Mouse (Mus musculus): Measurements from ENCODE around the gene Sec31a. TPM values are rescaled to one million over a fixed set of nuclear protein-coding genes. Genes with fewer than 3 reads are reported as not detected.

The Sec31a gene
- polyA plus RNA-seq, 1 experiment from 2014 or later = 158 TPM

DNA sequence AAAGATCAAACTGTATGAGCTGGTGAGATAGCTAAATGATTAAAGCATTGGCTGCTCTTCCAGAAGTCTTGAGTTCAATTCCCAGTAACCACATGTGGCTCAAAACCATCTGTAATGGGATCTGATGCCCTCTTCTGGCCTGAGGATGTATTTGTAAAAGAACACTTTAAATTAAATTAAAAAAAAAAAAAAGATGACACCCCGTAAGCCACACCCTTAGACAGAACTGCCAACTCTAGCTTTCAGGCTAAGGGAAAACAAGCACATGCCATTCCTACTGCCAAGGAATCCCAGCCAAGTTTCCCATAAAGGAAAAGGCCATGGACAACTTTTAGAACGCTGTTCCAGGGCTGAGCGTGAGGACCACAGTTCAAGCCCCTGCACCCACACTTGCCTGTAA is 22.4 kb downstream of the Sec31a start:
- 88% methylated on average over 3 of the region's 3 CpGs for whole genome bisulfite sequencing
- no peak overlapping the region for H3K4me2 ChIP-seq
- ATAC-seq (ENCODE audit: insufficient read depth, low FRiP score, low read depth) = no peak

GRCm38 (mm10) chr5:100392436-100392955 is 23.5 kb downstream of the Sec31a start:
- ATAC-seq (ENCODE audit: insufficient read depth, low FRiP score, low read depth) = no peak
- Histone ChIP-seq H3K9ac (no peak overlapping the region), H3K9me3 (no peaks in the 10 kb centered on the region), H3K27ac (no peak overlapping the region), H3K4me2 (no peak overlapping the region), H3K4me3 (replicated peaks) (no peak overlapping the region), H3K27me3 (replicated peaks) (no peaks in the 10 kb centered on the region), H3K36me3 (peaks cover 58% of the 10 kb centered on the region), H3K4me1 (no peaks in the 10 kb centered on the region)
- 91% methylated on average over 20 of the region's 20 CpGs for WGBS

More for the DNA sequence above, 22.4 kb downstream of the Sec31a start:
- no peaks in the 10 kb centered on the region for H3K4me1 ChIP-seq
- H3K27ac ChIP-seq = no peak overlapping the region
- H3K36me3 ChIP-seq = peaks cover 62% of the 10 kb centered on the region
- no peaks in the 10 kb centered on the region for H3K27me3 ChIP-seq (replicated peaks)
- no peak overlapping the region for H3K4me3 ChIP-seq (replicated peaks)
- no peak overlapping the region for H3K9ac ChIP-seq
- no peaks in the 10 kb centered on the region for H3K9me3 ChIP-seq

GRCm38 (mm10) chr5:100383782-100384510 is 32.1 kb downstream of the Sec31a start:
- WGBS = 90% methylated on average over 18 of the region's 18 CpGs
- ATAC-seq (ENCODE audit: insufficient read depth, low FRiP score, low read depth) = no peak

GRCm38 (mm10) chr5:100381094-100381493 is 34.9 kb downstream of the Sec31a start:
- Histone ChIP-seq H3K36me3 (peaks cover 76% of the 10 kb centered on the region), H3K27ac (no peak overlapping the region), H3K4me1 (no peaks in the 10 kb centered on the region), H3K9me3 (no peaks in the 10 kb centered on the region), H3K27me3 (replicated peaks) (no peaks in the 10 kb centered on the region), H3K4me3 (replicated peaks) (no peak overlapping the region), H3K4me2 (no peak overlapping the region), H3K9ac (no peak overlapping the region)
- ATAC-seq (ENCODE audit: insufficient read depth, low FRiP score, low read depth) = no peak
- 93% methylated on average over 7 of the region's 7 CpGs for WGBS

More at GRCm38 (mm10) chr5:100383782-100384510, 32.1 kb downstream of the Sec31a start:
- Histone ChIP-seq H3K27ac (no peak overlapping the region), H3K27me3 (replicated peaks) (no peaks in the 10 kb centered on the region), H3K4me3 (replicated peaks) (no peak overlapping the region), H3K9me3 (no peaks in the 10 kb centered on the region), H3K4me2 (no peak overlapping the region), H3K4me1 (no peaks in the 10 kb centered on the region), H3K9ac (no peak overlapping the region), H3K36me3 (peaks cover 61% of the 10 kb centered on the region)

- no peaks in the 10 kb centered on the region for H3K9me3 ChIP-seq
- no peaks in the 10 kb centered on the region for H3K27me3 ChIP-seq (replicated peaks)
- H3K27ac ChIP-seq = no peak overlapping the region
- no peaks in the 10 kb centered on the region for H3K4me1 ChIP-seq
- WGBS = 90% methylated on average over 5 of the region's 5 CpGs
- no peak overlapping the region for H3K4me2 ChIP-seq
- H3K9ac ChIP-seq = no peak overlapping the region
- ATAC-seq (ENCODE audit: insufficient read depth, low FRiP score, low read depth) = peak; percentile 60; the same call in 1 of the 2 replicates
- H3K4me3 ChIP-seq (replicated peaks) = no peak overlapping the region
- H3K36me3 ChIP-seq = peaks cover 71% of the 10 kb centered on the region
Measured at GRCm38 (mm10) chr5:100380277-100380676, 35.8 kb downstream of the Sec31a start.

DNA sequence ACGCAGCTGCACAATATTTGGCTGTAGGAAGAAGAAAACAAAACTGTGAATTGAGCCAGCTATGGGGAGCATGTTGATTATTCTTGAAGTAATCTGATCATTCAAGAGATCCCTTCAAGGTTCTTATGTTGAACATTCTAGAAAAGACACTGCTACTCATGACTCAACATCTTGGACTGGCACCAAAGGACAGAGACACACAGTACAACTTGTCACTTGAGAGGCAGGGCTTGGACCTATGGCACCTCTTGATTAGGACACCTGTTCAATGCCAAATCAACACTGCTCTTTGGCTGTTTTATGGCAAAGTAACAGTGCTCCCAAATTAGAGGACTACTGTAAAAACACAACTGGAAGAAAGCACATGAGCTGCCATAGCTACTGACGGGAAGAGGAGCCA is 37.1 kb downstream of the Sec31a start:
- WGBS = 90% methylated on average over 2 of the region's 2 CpGs

DNA sequence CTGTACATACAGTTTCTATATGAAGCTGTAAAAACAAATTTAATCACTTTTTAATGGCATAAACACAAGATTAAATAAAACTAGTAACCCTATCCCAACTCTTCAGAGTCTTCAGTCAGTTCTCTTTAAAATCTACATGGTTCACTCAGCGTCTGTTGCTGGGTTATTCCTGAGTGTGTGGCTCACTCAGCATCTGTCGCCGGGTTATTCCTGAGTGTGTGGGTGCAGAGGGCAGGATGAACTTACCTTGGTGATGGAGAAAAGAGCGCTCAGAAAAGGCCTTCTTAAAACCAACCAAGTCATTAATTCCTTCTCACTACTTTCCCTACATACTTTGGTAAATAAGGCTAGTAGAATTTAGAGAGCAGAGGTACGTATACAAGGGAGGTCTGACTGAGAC is 37.8 kb downstream of the Sec31a start:
- Histone ChIP-seq H3K36me3 (peaks cover 73% of the 10 kb centered on the region), H3K4me2 (no peak overlapping the region)

More for the DNA sequence above, 37.1 kb downstream of the Sec31a start:
- H3K27me3 ChIP-seq (replicated peaks) = no peaks in the 10 kb centered on the region
- no peak for ATAC-seq (ENCODE audit: insufficient read depth, low FRiP score, low read depth)
- H3K9me3 ChIP-seq = no peaks in the 10 kb centered on the region
- no peak overlapping the region for H3K4me2 ChIP-seq
- H3K36me3 ChIP-seq = peaks cover 73% of the 10 kb centered on the region
- H3K27ac ChIP-seq = no peak overlapping the region
- no peaks in the 10 kb centered on the region for H3K4me1 ChIP-seq
- no peak overlapping the region for H3K4me3 ChIP-seq (replicated peaks)
- no peak overlapping the region for H3K9ac ChIP-seq

GRCm38 (mm10) chr5:100377376-100377775 is 38.7 kb downstream of the Sec31a start:
- Histone ChIP-seq H3K36me3 (peaks cover 73% of the 10 kb centered on the region), H3K4me1 (no peaks in the 10 kb centered on the region), H3K27ac (no peak overlapping the region), H3K9ac (no peak overlapping the region), H3K27me3 (replicated peaks) (no peaks in the 10 kb centered on the region), H3K9me3 (no peaks in the 10 kb centered on the region), H3K4me2 (no peak overlapping the region), H3K4me3 (replicated peaks) (no peak overlapping the region)
- no peak for ATAC-seq (ENCODE audit: insufficient read depth, low FRiP score, low read depth)
- WGBS = 73% methylated on average over 2 of the region's 2 CpGs

More for the DNA sequence above, 37.8 kb downstream of the Sec31a start:
- Histone ChIP-seq H3K9me3 (no peaks in the 10 kb centered on the region), H3K4me1 (no peaks in the 10 kb centered on the region), H3K4me3 (replicated peaks) (no peak overlapping the region), H3K27ac (no peak overlapping the region), H3K27me3 (replicated peaks) (no peaks in the 10 kb centered on the region), H3K9ac (no peak overlapping the region)
- WGBS = 93% methylated on average over 5 of the region's 5 CpGs
- no peak for ATAC-seq (ENCODE audit: insufficient read depth, low FRiP score, low read depth)

DNA sequence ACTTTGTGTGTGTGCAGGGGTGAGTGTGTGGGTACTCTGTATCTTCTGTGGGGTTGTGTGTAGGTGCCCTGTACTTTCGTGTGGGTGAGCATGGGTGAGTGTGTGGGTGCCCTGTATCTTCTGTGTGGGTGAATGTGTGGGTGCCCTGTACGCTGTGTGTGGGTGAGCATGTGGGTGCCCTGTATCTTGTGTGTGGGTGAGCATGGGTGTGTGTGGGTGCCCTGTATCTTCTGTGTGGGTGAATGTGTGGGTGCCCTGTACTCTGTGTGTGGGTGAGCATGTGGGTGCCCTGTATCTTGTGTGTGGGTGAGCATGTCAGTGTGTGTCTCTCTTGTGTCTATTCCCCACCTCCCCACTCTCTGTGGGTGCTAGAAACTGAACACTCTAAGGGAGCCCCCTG is 41.3 kb downstream of the Sec31a start:
- no peak overlapping the region for H3K4me3 ChIP-seq (replicated peaks)
- ATAC-seq (ENCODE audit: insufficient read depth, low FRiP score, low read depth) = no peak
- H3K4me2 ChIP-seq = no peak overlapping the region
- WGBS = 94% methylated on average over 2 of the region's 2 CpGs
- no peaks in the 10 kb centered on the region for H3K4me1 ChIP-seq
- peaks cover 58% of the 10 kb centered on the region for H3K36me3 ChIP-seq
- no peaks in the 10 kb centered on the region for H3K9me3 ChIP-seq
- no peaks in the 10 kb centered on the region for H3K27me3 ChIP-seq (replicated peaks)
- H3K27ac ChIP-seq = no peak overlapping the region
- H3K9ac ChIP-seq = no peak overlapping the region

- H3K9me3 ChIP-seq = no peaks in the 10 kb centered on the region
- no peak overlapping the region for H3K4me3 ChIP-seq (replicated peaks)
- peaks cover 53% of the 10 kb centered on the region for H3K36me3 ChIP-seq
- H3K27ac ChIP-seq = no peak overlapping the region
- no peaks in the 10 kb centered on the region for H3K4me1 ChIP-seq
- H3K27me3 ChIP-seq (replicated peaks) = no peaks in the 10 kb centered on the region
- 51% methylated on average over 5 of the region's 5 CpGs for WGBS
- H3K9ac ChIP-seq = no peak overlapping the region
- no peak for ATAC-seq (ENCODE audit: insufficient read depth, low FRiP score, low read depth)
- H3K4me2 ChIP-seq = no peak overlapping the region
Measured at GRCm38 (mm10) chr5:100373952-100374351, 42.1 kb downstream of the Sec31a start.

GRCm38 (mm10) chr5:100370919-100371318 is 45.1 kb downstream of the Sec31a start:
- no peaks in the 10 kb centered on the region for H3K27me3 ChIP-seq (replicated peaks)
- H3K9me3 ChIP-seq = no peaks in the 10 kb centered on the region
- no peak overlapping the region for H3K27ac ChIP-seq
- WGBS = 52% methylated on average over 1 of the region's 1 CpGs
- H3K4me1 ChIP-seq = no peaks in the 10 kb centered on the region
- H3K4me3 ChIP-seq (replicated peaks) = no peak overlapping the region
- no peak for ATAC-seq (ENCODE audit: insufficient read depth, low FRiP score, low read depth)
- no peak overlapping the region for H3K9ac ChIP-seq
- H3K36me3 ChIP-seq = peaks cover 41% of the 10 kb centered on the region
- H3K4me2 ChIP-seq = no peak overlapping the region

- H3K4me1 ChIP-seq = no peaks in the 10 kb centered on the region
- no peak overlapping the region for H3K27ac ChIP-seq
- H3K4me3 ChIP-seq (replicated peaks) = no peak overlapping the region
- no peaks in the 10 kb centered on the region for H3K27me3 ChIP-seq (replicated peaks)
- 91% methylated on average over 11 of the region's 11 CpGs for WGBS
- ATAC-seq (ENCODE audit: insufficient read depth, low FRiP score, low read depth) = no peak
- peaks cover 49% of the 10 kb centered on the region for H3K36me3 ChIP-seq
- no peak overlapping the region for H3K9ac ChIP-seq
- H3K4me2 ChIP-seq = no peak overlapping the region
- no peaks in the 10 kb centered on the region for H3K9me3 ChIP-seq
Measured at GRCm38 (mm10) chr5:100369825-100370459, 46.1 kb downstream of the Sec31a start.

Measured in stomach, embryonic 15.5 days (tissue).